Mouse (Mus musculus) embryo, embryonic 9.5 days (tissue): ENCODE measurements at regions not wholly inside any gene's neighbourhood (a gene's known extent, or its start where the extent isn't known, plus 50 kb on each side); places are given as distances from the start of the nearest gene placed in this dataset.
"Not testable (repeated sequence)": the region's sequence is repeated elsewhere in the genome, so short reads cannot be mapped to it uniquely, and the experiment has no call there.

Source experiments
- DNase-seq: peaks from one replicate; pipeline ENCODE4 v3.0.0-alpha.2; 2017; ENCODE audit errors: extremely low spot score

DNA sequence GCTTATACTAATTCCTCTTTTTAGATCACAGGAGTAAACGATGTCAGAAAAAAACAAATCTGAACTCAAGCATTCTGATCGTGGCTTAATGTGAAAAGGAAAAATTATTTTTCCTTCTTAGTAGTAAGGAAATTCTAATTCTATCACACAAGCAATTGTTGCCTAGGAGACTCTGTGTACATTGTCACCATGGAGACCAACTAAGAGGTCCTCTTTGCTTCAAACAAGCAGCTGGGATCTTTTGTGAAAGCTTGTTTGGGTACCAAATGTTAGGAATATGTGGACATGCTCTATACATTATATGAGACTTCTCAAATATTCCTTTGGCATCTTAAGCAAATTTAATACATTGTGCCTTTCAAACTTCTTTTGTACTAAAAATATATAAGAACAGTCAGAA is 345.9 kb upstream of the Atp10a start:
- no peak for DNase-seq

DNA sequence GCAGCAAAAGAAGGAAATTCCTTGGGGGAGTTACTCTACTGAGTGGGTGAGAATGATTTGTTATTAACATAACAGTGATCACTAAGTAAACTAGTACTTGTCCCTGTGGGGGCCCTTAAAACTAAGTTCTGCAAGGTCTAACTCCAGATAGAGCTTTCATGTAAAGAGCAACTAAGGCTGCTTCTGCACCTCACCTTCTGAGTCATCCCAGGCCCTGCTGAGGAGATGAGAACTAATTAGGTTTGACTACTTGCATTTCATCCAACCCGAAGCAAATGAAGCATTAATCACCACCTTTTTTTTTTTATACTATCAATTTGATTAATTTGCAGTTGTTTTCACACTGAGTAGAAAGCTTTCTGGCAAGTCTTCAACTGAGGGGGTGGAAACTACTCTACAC is 333.6 kb upstream of the Atp10a start:
- no peak for DNase-seq

DNA sequence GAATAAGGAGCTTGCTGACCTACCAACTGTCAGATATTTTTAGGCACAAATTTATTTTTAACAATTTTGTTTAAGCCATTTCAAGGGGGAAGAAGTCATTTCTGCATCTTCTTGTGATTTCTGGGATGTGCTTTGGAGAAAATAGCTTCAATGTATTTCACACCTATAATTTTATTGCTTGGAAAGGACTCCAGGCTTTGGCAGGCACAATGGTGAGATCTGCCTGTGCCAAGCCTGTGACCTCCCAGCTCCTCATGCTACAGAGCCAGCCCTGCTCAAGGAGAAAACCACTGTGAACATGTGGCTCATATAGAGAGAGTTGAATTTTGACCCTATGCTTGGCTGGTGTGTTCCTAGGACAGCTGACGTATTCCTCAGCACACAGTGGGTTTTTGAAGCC is 288.6 kb upstream of the Atp10a start:
- DNase-seq = no peak

DNA sequence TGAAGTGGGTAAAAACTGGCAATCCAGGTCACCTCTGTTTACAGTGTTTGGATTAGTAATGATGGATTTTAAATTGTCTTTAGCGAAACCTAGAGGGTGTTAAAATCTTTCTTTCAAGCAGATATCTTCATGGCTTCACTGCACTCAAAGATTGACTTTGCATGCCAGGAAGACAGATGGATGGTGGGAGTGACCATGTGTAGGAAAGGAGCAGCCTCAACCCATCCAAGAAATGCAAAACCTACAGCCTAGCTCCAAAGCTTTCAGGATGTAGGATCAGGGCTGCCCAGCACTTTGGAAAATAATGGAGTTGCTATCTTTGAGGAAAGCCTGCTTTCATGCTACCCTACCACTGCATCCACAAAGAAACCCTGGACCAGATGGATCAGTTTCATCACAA is 272.6 kb upstream of the Atp10a start:
- no peak for DNase-seq

DNA sequence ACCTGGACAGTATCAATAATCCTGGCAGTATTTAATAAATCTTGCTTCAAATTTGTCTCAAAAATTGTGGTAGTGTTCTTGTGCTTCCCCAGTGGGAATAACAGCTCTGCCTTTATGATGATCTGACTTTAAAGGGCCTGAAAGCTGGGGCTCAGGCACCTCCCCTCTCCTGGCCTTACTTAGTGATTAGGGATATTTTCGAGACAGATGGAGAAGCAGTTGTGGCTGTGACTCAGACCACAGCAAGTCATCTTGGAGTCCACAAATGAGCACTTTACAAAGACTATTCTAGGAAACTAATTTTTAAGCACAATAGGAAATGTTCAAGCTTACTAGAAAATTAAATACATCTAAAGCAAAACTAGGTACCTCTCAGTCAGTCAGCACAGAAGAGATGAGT is 267.6 kb upstream of the Atp10a start:
- DNase-seq = no peak

DNA sequence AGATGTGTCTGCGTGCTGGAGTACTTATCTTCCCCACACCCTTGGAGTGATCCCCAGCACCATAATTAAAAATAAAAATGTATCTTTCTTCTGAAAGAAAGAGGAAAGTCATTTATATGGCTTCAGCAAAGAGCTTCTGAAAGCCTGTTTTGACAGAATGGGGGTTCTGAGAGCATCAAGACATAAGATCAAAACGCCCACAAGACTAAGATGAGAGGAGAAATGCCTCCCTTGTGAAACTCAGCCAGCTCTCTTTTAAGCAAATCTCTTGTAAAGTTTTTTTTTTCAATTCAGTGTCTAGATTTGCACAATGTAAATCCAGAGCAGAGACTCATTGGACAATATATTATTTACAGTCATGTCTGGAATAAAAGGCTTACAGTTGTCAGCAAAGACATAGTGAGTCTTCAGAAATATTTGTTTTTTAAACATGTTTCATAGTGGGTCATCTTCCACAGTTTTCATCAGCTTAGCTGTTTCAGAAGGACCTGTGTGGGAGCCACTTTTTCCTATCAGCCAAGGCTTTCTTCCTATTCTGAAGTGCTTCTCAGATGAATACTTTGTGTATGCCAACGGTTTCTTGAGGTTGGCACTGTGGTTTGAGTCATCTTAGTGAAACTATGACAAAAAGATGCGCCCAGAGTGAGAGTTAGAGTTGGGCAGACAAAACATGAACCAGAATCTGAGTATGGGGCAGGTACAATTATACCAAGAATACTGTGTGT is 263.4 kb upstream of the Atp10a start:
- DNase-seq = no peak

DNA sequence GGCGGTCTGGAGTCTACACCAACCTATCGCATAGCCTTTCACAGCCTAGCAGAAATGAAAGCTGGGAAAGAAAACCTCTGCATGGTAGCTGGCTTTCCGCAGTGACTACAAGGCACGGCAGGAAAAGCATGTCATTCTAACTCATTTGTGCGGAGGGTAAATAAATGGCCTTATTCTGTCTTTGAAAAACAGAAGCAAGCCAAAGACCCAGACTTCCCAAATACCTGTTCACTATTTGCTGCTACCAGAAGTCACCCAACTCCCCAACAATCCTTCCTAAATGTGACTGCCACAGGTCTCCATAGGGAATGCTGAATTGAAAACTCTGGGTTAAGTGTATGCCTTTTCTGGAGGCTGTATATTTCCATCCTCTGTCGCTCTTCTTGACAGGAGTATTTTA is 258.0 kb upstream of the Atp10a start:
- peak; percentile 40 for DNase-seq

DNA sequence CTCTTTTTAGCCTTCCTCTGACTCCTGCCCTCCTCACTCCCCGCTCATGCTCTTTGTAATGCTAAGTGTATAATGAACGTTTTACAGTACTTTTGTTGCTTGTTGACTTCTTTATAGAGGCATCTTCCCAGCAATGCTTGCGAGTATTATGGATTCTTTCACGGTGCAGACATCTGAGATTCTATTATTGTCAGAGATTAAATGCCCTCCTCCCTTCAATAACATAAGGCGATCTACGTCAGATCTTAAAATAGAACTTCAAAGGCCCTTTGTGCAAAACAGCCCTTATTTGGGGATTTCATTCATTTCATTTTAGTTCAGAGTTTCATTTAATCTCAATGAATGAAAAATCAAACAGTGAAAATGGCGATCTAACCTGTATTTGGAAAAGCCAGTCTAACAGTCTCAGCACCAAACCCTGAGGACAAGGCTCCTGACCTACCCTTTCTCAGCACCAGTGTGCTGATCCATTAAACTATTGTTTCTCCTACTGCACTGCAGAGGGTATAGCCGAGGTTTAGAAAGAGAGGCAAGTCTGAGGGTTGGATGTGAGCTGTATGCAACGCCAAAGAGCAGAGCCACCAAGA is 257.3 kb upstream of the Atp10a start:
- DNase-seq = no peak

DNA sequence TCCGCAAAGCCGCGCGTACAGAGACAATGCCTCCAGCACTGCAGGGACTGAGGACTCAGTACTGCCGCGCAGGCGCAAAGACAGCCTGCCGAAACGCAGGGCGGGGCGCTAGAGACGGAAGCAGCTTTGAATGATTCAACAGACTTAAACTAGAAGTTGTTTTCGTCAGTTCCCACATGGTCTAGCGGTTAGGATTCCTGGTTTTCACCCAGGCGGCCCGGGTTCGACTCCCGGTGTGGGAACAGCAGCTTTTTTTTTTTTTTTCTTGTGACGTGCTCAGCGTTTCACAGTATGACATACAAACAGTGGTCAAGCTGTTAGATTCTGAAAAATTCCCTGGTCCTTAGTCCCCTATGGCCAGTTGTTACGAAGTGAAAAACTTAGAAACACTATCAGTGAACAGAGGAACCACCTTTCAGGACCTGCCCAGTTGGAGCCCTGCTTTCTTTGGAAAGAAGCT is 256.8 kb upstream of the Atp10a start:
- peak; percentile 94 for DNase-seq

DNA sequence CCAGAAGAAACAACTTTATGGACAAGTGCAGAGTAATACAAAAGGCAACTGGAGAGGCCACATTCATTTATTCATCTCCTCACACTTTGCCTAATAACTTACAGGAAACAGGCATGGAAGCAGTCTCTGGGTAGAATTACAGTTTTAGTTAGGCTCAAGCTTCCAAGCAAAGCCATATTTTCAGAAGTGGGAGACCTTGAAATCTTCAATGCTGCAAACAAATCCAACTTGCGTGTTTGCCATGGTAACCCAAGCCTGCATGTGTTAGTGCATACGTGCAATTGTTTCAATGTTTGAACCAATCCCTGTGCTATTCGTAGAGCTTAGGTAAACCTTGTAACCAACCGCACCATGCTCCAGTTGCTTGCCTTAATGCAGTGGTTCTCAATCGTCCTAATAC is 256.3 kb upstream of the Atp10a start:
- no peak for DNase-seq

DNA sequence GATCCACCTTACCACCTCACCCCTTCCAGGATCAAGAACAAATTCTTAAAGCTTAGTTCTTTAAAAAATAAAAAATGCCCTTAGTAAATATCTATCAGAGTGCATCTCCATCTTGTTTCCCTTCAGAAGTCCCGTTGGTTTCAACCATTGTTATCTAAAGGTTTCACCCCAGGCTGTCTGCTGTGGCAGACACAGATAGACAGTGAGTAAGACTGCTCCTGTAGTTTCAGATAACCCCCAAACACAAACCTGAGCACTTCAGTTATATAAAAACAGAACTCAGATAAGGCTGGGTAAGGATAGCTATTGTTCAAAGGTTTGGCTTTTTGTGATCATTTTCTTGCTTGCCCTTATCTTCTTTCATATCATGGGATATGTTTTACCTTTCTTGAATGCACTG is 255.4 kb upstream of the Atp10a start:
- DNase-seq = no peak

DNA sequence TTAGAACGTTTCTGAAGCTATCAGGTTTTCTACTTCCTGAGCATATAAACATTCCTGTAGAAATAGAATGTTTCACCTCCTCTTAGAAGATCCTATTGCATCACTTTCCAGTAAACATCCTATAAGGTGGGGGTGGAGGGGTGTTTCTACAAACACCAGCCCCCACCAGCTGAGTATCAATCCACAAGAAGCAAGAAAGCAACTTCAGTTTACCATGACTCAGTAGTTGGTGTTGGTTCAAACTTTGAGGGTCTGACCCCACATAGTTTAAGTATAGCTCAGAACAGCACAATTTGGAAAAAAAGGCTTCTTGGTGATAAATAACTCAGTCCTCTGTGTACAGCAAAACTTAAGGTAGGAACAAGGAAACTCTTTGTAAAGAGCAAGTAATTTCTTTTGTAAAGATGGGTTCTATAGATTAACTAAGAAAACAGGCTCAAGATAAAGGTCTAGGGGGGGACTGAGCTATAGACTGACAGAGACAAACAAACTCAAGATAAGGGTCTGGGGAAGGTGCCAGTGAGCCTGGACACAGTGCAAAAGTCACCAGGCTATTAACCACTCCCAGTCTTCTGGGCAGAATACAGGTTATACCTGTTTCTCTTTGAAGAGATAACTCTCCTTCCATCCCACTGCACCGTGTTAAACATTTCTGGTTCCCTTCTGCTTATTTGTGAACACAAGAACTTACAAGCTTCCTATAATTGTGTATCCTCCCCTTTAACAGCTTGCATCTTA is 218.9 kb upstream of the Atp10a start:
- DNase-seq = no peak

DNA sequence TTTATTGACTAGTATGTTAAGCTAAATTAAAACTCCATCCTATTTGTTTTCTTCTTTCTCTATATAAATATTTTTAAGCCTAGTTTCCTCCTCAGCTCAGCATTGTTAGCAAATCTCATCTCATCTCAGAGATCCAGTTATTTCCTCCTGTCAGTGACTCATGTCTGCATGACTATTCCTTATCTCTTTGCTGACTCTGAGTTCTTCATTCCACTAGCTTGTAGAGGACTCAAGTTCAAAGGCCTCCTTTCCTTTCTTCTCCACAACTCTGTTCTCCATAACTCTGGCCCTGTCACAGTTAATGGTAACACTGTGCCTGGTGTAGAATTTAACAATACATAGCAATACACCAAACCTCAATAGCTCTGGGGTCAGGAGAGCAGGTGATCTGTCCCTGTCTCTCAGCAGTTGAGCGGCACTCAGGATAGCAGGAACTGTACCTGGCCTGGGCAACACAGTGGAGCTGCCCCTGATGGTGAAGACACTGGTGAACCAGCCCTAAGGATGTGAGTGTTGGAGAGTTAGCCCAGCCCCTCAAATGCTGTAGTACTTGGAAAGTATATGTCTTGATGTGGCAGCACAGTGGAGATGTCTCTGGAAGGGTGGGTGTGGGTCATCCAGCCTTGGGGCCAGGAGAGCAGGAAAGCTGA is 213.3 kb upstream of the Atp10a start:
- DNase-seq = no peak

DNA sequence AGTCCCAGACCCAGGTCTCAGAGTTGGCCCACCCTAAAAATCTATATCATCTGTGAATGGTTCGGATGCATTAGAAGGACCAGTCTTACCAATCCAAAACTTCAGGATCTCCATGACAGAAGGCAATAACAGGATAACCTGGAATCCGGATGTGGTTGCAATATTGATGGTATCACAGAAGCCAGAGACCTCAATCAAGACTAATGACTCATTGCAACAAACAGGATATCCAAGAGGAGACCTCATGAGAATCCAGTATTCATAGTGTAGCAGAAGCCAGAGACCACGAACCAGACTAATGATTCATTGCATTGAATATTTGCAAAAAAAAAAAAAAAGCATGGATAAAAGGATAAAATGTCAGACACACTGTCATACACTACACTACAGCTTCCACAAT is 212.7 kb upstream of the Atp10a start:
- no peak for DNase-seq

DNA sequence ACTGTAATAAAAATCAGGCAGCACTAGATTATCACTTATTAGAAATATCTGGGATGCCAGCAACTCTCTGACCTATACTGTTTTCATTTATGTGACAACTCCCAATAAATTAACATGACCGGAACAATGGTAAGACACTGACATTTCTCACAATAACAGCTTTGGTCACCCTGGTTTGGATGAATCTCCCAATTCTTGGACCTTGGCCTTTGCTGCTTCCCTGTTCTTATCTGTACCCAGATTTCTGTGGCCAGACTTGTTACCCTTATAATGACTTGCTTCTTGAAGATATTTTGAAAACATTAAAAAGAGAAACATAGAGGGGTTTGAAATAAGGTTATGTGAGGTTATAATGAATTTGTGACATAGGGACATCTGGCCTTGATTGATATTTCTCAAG is 210.2 kb upstream of the Atp10a start:
- DNase-seq = no peak

DNA sequence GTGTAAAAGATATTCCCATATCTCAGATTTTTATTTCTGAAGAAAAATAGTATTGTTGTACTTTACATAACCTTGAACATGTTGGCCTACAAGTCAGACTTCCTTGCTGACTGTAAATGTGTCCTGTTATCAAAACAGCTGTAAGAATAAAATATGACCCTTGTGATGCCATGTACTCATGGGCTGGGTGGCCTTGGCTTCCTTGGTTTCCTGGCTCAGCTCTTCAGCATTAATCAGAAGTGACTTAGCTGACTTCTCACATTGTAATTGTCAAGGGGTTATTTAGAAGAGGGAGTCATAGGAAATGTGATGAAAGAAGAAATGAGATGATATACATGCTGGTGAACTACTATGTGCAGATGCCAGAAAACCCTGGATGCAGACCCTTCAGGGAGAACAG is 209.7 kb upstream of the Atp10a start:
- DNase-seq = no peak

DNA sequence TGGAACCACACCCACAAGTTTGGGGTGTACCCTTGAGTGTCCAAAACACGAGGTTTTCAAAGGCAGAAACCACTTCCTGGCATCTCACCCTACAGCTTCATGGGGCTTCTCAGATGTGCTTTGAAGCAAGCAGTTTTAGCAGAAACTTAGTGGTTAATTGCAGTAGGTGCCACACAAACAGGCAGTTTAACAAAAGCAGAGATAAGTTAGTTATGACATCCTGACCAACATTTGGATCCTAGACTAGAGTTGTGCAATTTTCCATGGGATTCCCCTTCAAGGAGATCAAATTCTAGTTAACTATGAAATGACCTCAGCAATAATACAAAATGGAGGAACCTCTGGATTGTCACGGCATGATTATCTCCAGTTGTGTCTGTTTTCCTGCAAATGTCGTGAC is 207.2 kb upstream of the Atp10a start:
- DNase-seq = no peak

DNA sequence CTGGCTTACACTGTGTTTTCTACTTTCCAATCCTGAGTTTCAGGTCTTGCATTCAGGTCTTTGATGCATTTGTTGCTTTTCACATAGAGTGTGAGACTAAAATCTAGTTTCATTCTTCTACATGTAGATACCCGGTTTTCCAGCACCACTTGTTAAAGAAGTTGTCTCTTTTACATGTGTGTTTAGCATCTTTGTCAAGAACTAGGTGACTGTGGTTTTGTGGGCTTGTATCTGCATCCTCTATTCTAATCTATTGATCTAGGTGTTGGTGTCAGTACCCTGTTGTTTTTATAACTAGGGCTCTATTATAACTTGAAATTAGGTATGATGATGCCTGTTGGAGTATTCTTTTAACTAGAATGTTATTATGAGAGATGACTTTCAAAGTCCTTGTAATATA is 204.0 kb upstream of the Atp10a start:
- no peak for DNase-seq

DNA sequence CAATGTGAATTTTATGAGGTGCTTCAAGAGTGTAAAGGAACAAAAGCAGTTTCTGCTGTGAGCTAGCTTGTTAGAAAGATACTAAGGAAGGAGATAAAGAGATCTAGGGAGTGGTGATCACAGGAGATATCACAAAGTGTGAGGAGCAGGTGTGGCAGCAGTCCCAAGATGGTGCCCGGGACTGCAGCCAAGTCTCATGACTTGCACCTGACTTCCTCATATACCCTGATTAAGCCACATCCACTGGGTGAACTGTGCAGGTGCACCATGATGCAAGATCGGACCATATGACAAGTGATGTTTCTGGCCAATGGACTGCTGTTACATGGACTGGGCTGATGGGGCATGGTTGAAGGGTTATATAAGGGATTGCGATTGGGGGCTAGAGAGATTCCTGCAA is 197.8 kb upstream of the Atp10a start:
- not testable (repeated sequence) for DNase-seq

DNA sequence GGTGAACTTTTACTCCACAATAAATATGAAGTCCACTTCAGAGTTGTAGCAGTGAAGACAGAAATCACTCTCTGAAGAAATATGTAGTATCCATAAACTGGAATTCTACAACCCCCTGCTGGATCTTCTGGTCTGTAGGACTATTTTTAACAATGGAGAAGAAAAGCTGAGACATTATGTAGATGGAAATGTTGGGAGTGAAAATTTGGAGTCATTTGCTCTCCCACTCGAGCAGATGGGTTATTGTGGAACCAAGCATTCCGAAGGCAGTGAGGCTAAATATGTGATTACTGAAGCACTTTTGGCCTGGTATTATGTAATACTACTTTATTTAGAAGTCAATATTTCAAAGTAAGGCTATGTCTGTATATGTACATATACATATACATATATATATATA is 195.0 kb upstream of the Atp10a start:
- DNase-seq = no peak

DNA sequence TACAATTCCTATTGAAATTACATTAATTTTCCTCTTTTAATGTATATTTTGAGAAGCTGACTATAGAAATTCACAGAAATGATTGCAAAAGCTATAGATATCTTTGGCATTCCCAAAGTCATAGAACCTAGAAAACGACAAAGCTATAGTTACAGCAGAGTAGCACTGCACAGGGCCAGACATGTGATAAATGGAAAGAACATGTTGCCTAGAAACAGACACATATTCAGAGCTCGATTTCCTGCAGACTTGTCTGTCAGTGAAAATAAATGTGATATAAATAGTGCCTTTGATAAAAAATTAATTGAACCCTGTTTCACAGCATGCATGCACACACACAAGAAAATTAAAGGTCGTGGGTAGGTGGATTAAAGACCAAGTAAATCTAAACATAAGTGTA is 182.8 kb upstream of the Atp10a start:
- DNase-seq = no peak

DNA sequence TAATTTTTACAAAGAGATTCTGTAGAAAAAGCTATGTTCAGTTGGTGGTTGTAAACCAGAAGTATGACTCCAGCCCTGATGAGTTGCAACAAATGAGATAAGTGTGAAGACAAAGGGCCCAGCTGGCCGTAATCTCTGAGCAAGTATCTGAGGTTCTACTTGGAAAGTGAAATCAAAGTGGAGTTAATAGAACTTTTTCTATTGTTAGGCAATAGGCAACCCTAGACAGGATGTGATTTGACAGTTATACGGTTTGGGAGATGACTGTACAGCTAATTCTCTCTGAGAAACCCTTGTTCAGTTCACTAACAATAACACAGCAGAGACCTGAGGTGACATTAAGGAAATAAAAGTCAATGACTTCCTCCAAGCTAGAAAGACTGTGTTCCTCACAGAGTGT is 180.8 kb upstream of the Atp10a start:
- DNase-seq = no peak

DNA sequence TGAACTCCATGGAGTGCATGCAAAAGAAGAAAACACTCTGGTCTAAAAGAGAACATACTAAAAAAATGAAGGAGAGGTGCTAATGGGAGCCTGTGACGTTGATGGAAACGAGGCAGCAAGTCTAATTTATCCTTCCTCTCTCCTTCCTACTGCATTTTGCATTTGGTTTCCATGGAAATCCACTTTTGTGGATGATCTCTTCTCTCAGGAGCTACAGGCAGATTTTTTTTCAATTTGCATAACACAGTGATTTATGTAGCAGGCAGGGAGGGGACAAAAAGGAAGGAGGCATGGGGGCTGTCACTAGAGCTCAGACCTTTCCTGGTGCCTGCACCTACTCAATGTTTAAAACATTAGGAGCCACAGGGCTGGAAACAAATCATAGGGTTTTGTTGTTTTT is 167.7 kb upstream of the Atp10a start:
- DNase-seq = no peak
